Mouse (Mus musculus): ENCODE results near the gene Ifitm5.

GRCm38 (mm10) chr7:140900220-140900619 is 49.9 kb downstream of the Ifitm5 start, which contains the start of gene Cox8b:
- TF ChIP-seq CTCF (IDR thresholded peaks at IDR 0.05; ENCODE audit: insufficient read depth, low read depth, low read length) (no peak), POLR2A (IDR thresholded peaks at IDR 0.05; ENCODE audit: insufficient read depth, low read depth, low read length) (no peak)

All from olfactory bulb, adult 2 months (tissue).